Mouse (Mus musculus): Measurements from ENCODE around the gene Mpeg1. TPM values are rescaled to one million over a fixed set of nuclear protein-coding genes. Genes with fewer than 3 reads are reported as not detected.

Mpeg1 gene
- polyA plus RNA-seq, 1 experiment from 2014 or later, result 0.19 TPM

- ChIA-PET POLR2A (interaction anchor here (1.6 kb wide), 1 partner anchor 26 kb away, joined by 4 read pairs; no protein-coding TSS in a partner anchor), CTCF (interaction anchor here (1.1 to 10.7 kb wide), 6 partner anchors 8 to 24 kb away, joined by 3 to 119 read pairs (median 7); partner anchors contain the start of gene Dtx4)
- in situ Hi-C loops (cut with MboI; ENCODE audit: low pct_unique_long_range_greater_than_20kb), result loop anchor here (5.0 to 25.0 kb wide), 3 partner anchors 317 to 688 kb away; partner anchors contain the start of gene Patl1
These were observed 15.0 kb downstream of the Mpeg1 start for GRCm38 (mm10) chr19:12475380-12476250.

DNA sequence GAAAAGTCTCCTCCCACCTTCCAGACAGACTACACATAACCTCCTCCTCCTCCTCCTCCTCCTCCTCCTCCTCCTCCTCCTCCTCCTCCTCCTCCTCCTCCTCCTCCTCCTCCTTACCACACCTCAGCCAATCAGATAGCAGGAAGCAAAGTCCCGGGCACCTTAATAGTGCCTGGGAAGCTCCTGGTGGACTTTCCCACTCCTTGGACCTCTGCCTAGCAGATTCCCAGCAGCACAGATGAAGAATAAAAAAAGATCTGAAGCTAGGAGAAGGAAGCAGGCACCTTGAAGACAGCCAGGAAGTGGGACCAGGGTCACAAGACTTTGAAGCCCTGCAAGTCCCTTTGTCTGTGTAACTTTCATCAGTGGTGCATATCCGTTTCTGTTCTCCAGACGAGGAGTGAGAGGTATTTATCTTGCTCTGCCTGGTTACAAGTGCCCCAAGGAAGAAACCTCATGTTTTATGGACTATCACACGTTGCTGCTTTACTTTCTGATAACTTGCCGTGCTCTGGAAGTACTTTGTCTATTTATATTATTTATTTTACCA lies 16.2 kb downstream of the Mpeg1 start:
- TF ChIP-seq CTCF (IDR thresholded peaks at IDR 0.05), result no peak
- DNase-seq (ENCODE audit: low read depth, low spot score) (no peak), ATAC-seq (no peak)
- in situ Hi-C loops (cut with MboI; ENCODE audit: low pct_unique_long_range_greater_than_20kb), result loop anchor here (5.0 to 25.0 kb wide), 3 partner anchors 316 to 689 kb away; partner anchors contain the start of gene Patl1
- H3K27me3 ChIP-seq, result no peaks in the 10 kb centered on the region
- POLR2A ChIA-PET, result interaction anchor here (0.9 to 1.6 kb wide), 2 partner anchors 23 to 25 kb away, joined by 3 to 4 read pairs; no protein-coding TSS in a partner anchor
- CTCF ChIA-PET, result interaction anchor here (0.6 to 3.4 kb wide), 3 partner anchors 11 to 25 kb away, joined by 3 to 13 read pairs (median 4); no protein-coding TSS in a partner anchor

More at GRCm38 (mm10) chr19:12475380-12476250, 15.0 kb downstream of the Mpeg1 start:
- ATAC-seq (peak; percentile 94), DNase-seq (ENCODE audit: low read depth, low spot score) (peak; percentile 98)
- H3K27me3 ChIP-seq, result no peaks in the 10 kb centered on the region
- TF ChIP-seq CTCF (IDR thresholded peaks at IDR 0.05), result no peak

DNA sequence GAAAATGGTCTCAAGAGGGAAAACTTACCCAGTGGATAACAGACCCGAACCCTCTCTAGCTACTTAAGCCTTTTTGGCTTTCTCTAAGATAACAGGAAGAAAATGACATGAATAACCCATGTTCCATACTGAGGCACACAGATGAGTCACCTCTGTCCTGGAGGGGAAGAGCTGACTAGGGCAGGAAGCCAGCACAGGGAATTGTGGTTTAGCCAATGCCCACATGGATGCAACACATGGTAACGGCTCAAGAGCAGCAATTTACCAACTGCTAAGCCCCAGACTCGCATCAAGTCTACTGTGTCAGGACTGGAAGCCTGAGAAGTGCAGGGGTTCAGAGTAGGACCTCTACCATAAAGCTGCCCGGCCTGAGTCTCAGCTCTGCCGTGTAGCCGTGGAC lies 17.8 kb downstream of the Mpeg1 start:
- no peak for TF ChIP-seq CTCF (IDR thresholded peaks at IDR 0.05)

GRCm38 (mm10) chr19:12483782-12484181 lies 23.2 kb downstream of the Mpeg1 start:
- in situ Hi-C loops (cut with MboI; ENCODE audit: low pct_unique_long_range_greater_than_20kb), result loop anchor here (25.0 kb wide), 2 partner anchors 571 to 696 kb away; partner anchors contain the start of gene Patl1
- H3K27me3 ChIP-seq, result no peaks in the 10 kb centered on the region
- ChIA-PET CTCF (interaction anchor here (1.1 to 5.6 kb wide), 4 partner anchors 9 to 78 kb away, joined by 3 to 49 read pairs (median 6); partner anchors contain the start of gene Dtx4), POLR2A (interaction anchor here (0.8 kb wide), 1 partner anchor 15 kb away, joined by 3 read pairs; no protein-coding TSS in a partner anchor)
- ATAC-seq, result no peak
- no peak for DNase-seq (ENCODE audit: low read depth, low spot score)
- TF ChIP-seq CTCF (IDR thresholded peaks at IDR 0.05), result no peak

More for the DNA sequence above, 17.8 kb downstream of the Mpeg1 start:
- ChIA-PET POLR2A (interaction anchor here (0.9 kb wide), 1 partner anchor 24 kb away, joined by 3 read pairs; no protein-coding TSS in a partner anchor), CTCF (interaction anchor here (0.6 to 3.4 kb wide), 3 partner anchors 10 to 46 kb away, joined by 3 to 13 read pairs (median 3); no protein-coding TSS in a partner anchor)
- ATAC-seq, result no peak
- DNase-seq (ENCODE audit: low read depth, low spot score), result no peak
- in situ Hi-C loops (cut with MboI; ENCODE audit: low pct_unique_long_range_greater_than_20kb), result loop anchor here (5.0 to 25.0 kb wide), 3 partner anchors 314 to 691 kb away; partner anchors contain the start of gene Patl1
- no peaks in the 10 kb centered on the region for H3K27me3 ChIP-seq

GRCm38 (mm10) chr19:12484210-12484609 lies 23.6 kb downstream of the Mpeg1 start:
- ChIA-PET POLR2A (interaction anchor here (0.8 to 1.6 kb wide), 2 partner anchors 14 to 17 kb away, joined by 3 to 6 read pairs; partner anchors contain the start of gene Dtx4), CTCF (interaction anchor here (1.1 to 5.6 kb wide), 4 partner anchors 10 to 77 kb away, joined by 3 to 49 read pairs (median 6); partner anchors contain the start of gene Dtx4)
- ATAC-seq (no peak), DNase-seq (ENCODE audit: low read depth, low spot score) (no peak)
- no peaks in the 10 kb centered on the region for H3K27me3 ChIP-seq
- no peak for TF ChIP-seq CTCF (IDR thresholded peaks at IDR 0.05)
- in situ Hi-C loops (cut with MboI; ENCODE audit: low pct_unique_long_range_greater_than_20kb), result loop anchor here (25.0 kb wide), 2 partner anchors 572 to 697 kb away; partner anchors contain the start of gene Patl1

DNA sequence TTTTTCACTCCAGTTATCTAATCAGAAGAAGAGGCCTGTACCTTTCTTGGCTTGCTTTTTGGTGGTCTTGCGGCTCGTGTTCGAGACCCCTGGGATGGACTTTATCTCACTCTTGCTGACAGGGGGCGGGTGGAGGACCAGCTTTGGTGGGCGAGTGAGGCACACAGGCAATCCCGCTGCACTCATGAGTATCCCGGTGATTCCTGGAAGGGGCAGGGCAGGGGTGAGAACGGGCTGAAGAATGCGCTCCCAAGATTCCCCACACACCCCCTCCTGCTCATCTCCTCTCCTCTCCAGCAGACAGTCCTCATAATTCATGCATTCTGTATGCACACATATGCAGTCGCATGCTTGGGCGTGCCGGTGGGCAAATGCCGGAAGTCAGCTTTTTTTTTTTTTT lies 24.6 kb downstream of the Mpeg1 start:
- in situ Hi-C loops (cut with MboI; ENCODE audit: low pct_unique_long_range_greater_than_20kb), result loop anchor here (5.0 to 25.0 kb wide), 4 partner anchors 277 to 698 kb away; partner anchors contain the start of gene Patl1
- ATAC-seq, result peak; percentile 58

DNA sequence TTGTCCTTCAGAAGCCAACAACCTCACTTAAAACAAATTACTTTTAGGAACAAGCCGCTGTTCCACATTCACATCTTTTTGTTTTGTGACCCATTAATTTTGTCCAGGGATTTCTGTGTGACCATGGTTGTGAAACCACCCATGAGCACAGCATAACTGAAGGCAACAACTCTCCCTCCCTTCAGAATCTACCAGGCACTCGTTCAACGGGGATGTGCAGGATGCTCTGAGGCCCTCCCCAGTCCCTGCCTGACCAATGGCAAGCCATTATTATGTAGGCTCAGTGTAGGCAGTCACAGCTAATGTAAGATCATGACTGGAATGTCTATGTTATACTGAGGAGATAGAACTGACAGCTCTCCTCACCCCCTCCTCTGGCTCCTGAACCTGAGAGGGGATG lies 25.1 kb downstream of the Mpeg1 start:
- H3K27me3 ChIP-seq, result no peaks in the 10 kb centered on the region
- POLR2A ChIA-PET, result interaction anchor here (0.8 to 1.6 kb wide), 2 partner anchors 12 to 15 kb away, joined by 5 to 6 read pairs; partner anchors contain the start of gene Dtx4
- CTCF ChIA-PET, result interaction anchor here (1.1 to 5.6 kb wide), 4 partner anchors 10 to 23 kb away, joined by 3 to 49 read pairs (median 4); partner anchors contain the start of gene Dtx4
- no peak for DNase-seq (ENCODE audit: low read depth, low spot score)
- in situ Hi-C loops (cut with MboI; ENCODE audit: low pct_unique_long_range_greater_than_20kb), result loop anchor here (5.0 to 25.0 kb wide), 4 partner anchors 277 to 698 kb away; partner anchors contain the start of gene Patl1
- no peak for ATAC-seq
- no peak for TF ChIP-seq CTCF (IDR thresholded peaks at IDR 0.05)

More for the DNA sequence above, 24.6 kb downstream of the Mpeg1 start:
- CTCF ChIA-PET, result interaction anchor here (1.1 to 5.6 kb wide), 3 partner anchors 13 to 23 kb away, joined by 3 to 49 read pairs (median 5); partner anchors contain the start of gene Dtx4
- no peaks in the 10 kb centered on the region for H3K27me3 ChIP-seq
- no peak for TF ChIP-seq CTCF (IDR thresholded peaks at IDR 0.05)
- POLR2A ChIA-PET, result interaction anchor here (0.6 to 1.6 kb wide), 3 partner anchors 11 to 256 kb away, joined by 3 to 6 read pairs (median 5); partner anchors contain the start of gene Dtx4
- no peak for DNase-seq (ENCODE audit: low read depth, low spot score)

- ATAC-seq (no peak), DNase-seq (ENCODE audit: low read depth, low spot score) (no peak)
- in situ Hi-C loops (cut with MboI; ENCODE audit: low pct_unique_long_range_greater_than_20kb), result loop anchor here (5.0 to 25.0 kb wide), 4 partner anchors 275 to 700 kb away; partner anchors contain the start of gene Patl1
- H3K27me3 ChIP-seq, result no peaks in the 10 kb centered on the region
- ChIA-PET CTCF (interaction anchor here (1.0 to 5.6 kb wide), 6 partner anchors 9 to 28 kb away, joined by 3 to 49 read pairs (median 8); partner anchors contain the start of gene Dtx4), POLR2A (interaction anchor here (1.5 to 4.4 kb wide), 2 partner anchors 14 kb away, joined by 5 to 15 read pairs; partner anchors contain the start of gene Dtx4)
- no peak for TF ChIP-seq CTCF (IDR thresholded peaks at IDR 0.05)
These were observed 26.3 kb downstream of the Mpeg1 start for GRCm38 (mm10) chr19:12486875-12487274.

Measured in Patski (cell line).